Mouse (Mus musculus) ES-Bruce4 (cell line): ENCODE data around the gene Tmem116.

Experiments used
- CTCF ChIP-seq: IDR thresholded peaks from one replicate; pipeline ENCODE4 v1.8.1; 2011; ENCODE audit warnings: low read depth, low read length
- EP300 ChIP-seq: IDR thresholded peaks from 2 replicates; pipeline ENCODE4 v1.6.1; 2011; ENCODE audit warnings: low read depth, low read length; ENCODE audit not compliant: insufficient read depth
- POLR2A ChIP-seq: IDR thresholded peaks from one replicate; pipeline ENCODE4 v1.8.1; 2011; ENCODE audit warnings: low read length; ENCODE audit not compliant: insufficient read depth

DNA sequence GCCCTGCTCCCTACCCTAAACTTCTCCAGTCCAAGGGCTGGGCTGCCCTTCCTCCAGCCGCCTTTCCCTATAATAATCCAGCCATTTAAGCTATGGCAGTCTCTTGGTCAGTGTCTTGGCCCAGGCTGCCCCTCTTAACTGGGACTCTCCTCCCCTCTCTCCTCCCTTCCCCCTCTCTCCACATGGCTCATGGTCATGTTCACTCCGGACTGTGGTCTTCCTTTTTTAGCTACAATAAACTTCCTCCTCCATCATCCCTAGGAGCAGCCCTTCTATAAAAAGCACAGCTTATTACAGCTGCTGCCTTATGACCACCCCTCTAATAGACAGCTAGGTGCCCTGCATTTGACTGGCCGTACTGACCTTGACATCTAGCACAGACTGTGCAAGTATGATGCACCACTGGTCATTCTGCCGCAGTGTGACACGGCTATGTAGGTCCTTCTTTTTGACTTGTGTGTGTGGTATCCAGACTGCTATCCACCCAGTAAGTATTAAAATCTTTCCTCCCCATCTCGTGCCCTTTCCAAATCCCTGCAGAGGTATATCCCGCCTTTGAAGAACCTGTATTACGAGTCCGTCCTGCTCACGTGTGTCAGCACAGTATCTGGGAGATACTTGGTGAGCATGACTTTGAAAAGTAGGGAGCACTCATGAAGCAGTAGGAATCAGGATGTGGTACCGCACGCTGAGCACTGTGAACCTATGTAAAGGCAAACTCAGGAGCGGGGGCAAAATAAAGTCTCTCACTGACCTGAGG is 2.2 kb downstream of the Tmem116 start:
- no peak for TF ChIP-seq EP300
- no peak for TF ChIP-seq CTCF
- no peak for TF ChIP-seq POLR2A
